Mouse (Mus musculus): Measurements from ENCODE around the gene Elf3. TPM values are rescaled to one million over a fixed set of nuclear protein-coding genes. Genes with fewer than 3 reads are reported as not detected.
"Not testable (repeated sequence)": the region's sequence is repeated elsewhere in the genome, so short reads cannot be mapped to it uniquely, and the experiment has no call there.

Elf3 gene
- total RNA-seq, 1 experiment = 13.4 TPM

- H3K9me3 ChIP-seq (ENCODE audit: control insufficient read depth, insufficient read depth, low read depth, low read length) = no peaks in the 10 kb centered on the region
- peak overlapping the region; percentile 22; the same call in 1 of the 2 replicates for H3K27ac ChIP-seq (ENCODE audit: insufficient read depth, low read depth, low read length, poor library complexity, severe bottlenecking)
- no peak for TF ChIP-seq HCFC1 (IDR thresholded peaks at IDR 0.05; ENCODE audit: borderline replicate concordance, insufficient read depth, low read length)
- TF ChIP-seq ZNF384 (IDR thresholded peaks at IDR 0.05; ENCODE audit: low read depth, low read length) = no peak
- TF ChIP-seq MAFK (IDR thresholded peaks at IDR 0.05; ENCODE audit: insufficient read depth, low read depth, low read length) = no peak
- TF ChIP-seq CHD2 (IDR thresholded peaks at IDR 0.05; ENCODE audit: low read depth, low read length) = no peak
- TF ChIP-seq ZC3H11A (IDR thresholded peaks at IDR 0.05; ENCODE audit: borderline replicate concordance, low read depth, low read length) = no peak
- H3K4me3 ChIP-seq (ENCODE audit: insufficient read depth in 1 of 2, low read depth in 1 of 2, low read length in 2 of 2, poor library complexity in 1 of 2, severe bottlenecking in 1 of 2) = no peak overlapping the region
- no peak overlapping the region for H3K9ac ChIP-seq (ENCODE audit: insufficient read depth, low read depth, low read length, poor library complexity, severe bottlenecking)
- in situ Hi-C loops (cut with MboI; ENCODE audit: low sequenced_read_pairs in 2 of 2, unreplicated experiment in 2 of 2) = no loop called here
- DNase-seq (ENCODE audit: low read depth, low spot score) = no peak
- peaks cover 35% of the 10 kb centered on the region for H3K36me3 ChIP-seq (ENCODE audit: control insufficient read depth, insufficient read depth, low read length, poor library complexity, severe bottlenecking)
- peaks cover 4 to 28% of the 10 kb centered on the region in 2 experiments for H3K4me1 ChIP-seq (ENCODE audit: control insufficient read depth in 2 of 2, insufficient read depth in 2 of 2, low read length in 2 of 2, poor library complexity in 1 of 2)
These were observed 5.5 kb downstream of the Elf3 start for GRCm38 (mm10) chr1:135252854-135253253.

DNA sequence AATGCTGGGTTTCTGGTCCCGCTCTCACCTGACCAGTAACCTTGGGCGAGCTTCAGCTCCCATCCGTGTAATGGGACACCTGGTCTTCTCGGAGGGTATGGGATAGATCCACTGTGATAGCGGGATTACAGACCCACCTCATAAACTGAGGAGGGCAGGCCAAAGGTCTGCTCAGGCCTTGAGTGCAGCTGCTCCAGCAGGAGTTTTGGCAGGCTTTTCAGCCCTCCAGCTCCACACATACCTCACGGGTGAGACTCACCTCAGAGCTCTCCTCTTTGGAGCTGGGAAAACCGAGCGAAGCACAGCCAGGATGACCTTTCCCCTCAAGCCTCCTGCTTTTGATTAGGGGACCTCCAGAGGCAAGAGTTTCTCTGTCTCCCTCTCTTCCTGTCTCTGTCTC, 7.0 kb downstream of the Elf3 start:
- Histone ChIP-seq H3K9me3 (ENCODE audit: control insufficient read depth, insufficient read depth, low read depth, low read length) (no peaks in the 10 kb centered on the region), H3K27ac (ENCODE audit: insufficient read depth, low read depth, low read length, poor library complexity, severe bottlenecking) (peak overlapping the region; percentile 63; the same call in 1 of the 2 replicates), H3K4me3 (ENCODE audit: insufficient read depth in 1 of 2, low read depth in 1 of 2, low read length in 2 of 2, poor library complexity in 1 of 2, severe bottlenecking in 1 of 2) (no peak overlapping the region), H3K36me3 (ENCODE audit: control insufficient read depth, insufficient read depth, low read length, poor library complexity, severe bottlenecking) (peaks cover 28% of the 10 kb centered on the region), H3K4me1 (ENCODE audit: control insufficient read depth in 2 of 2, insufficient read depth in 2 of 2, low read length in 2 of 2, poor library complexity in 1 of 2) (peaks cover 4 to 28% of the 10 kb centered on the region in 2 experiments), H3K9ac (ENCODE audit: insufficient read depth, low read depth, low read length, poor library complexity, severe bottlenecking) (peak overlapping the region; percentile 4; the same call in 1 of the 2 replicates)
- no peak for TF ChIP-seq ZC3H11A (IDR thresholded peaks at IDR 0.05; ENCODE audit: borderline replicate concordance, low read depth, low read length)
- no peak for TF ChIP-seq ZNF384 (IDR thresholded peaks at IDR 0.05; ENCODE audit: low read depth, low read length)
- no peak for TF ChIP-seq MAFK (IDR thresholded peaks at IDR 0.05; ENCODE audit: insufficient read depth, low read depth, low read length)
- no peak for TF ChIP-seq HCFC1 (IDR thresholded peaks at IDR 0.05; ENCODE audit: borderline replicate concordance, insufficient read depth, low read length)
- TF ChIP-seq CHD2 (IDR thresholded peaks at IDR 0.05; ENCODE audit: low read depth, low read length) = no peak
- in situ Hi-C loops (cut with MboI; ENCODE audit: low sequenced_read_pairs in 2 of 2, unreplicated experiment in 2 of 2) = no loop called here
- no peak for DNase-seq (ENCODE audit: low read depth, low spot score)

DNA sequence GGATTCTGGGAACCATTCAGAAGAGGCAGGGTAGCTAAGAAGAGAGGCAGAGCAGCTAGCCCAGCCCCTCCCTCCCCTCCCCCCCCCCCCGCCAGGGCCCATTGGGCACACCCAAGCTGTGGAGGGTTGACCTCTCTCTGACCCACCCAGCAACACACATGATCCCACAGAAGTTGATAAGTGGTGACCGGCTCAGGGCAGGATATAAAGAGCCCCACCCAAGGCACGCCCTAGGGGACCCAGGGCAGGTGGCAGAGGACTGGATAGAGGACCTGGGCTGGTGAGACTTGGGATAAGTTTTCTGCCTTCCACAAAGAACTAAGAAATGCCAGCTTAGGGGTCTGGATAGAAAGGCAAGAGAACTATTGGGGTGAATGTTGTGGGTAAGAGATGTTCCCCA, 7.7 kb downstream of the Elf3 start:
- peak overlapping the region; percentile 63; the same call in 1 of the 2 replicates for H3K27ac ChIP-seq (ENCODE audit: insufficient read depth, low read depth, low read length, poor library complexity, severe bottlenecking)
- peaks cover 4 to 28% of the 10 kb centered on the region in 2 experiments for H3K4me1 ChIP-seq (ENCODE audit: control insufficient read depth in 2 of 2, insufficient read depth in 2 of 2, low read length in 2 of 2, poor library complexity in 1 of 2)
- H3K36me3 ChIP-seq (ENCODE audit: control insufficient read depth, insufficient read depth, low read length, poor library complexity, severe bottlenecking) = peaks cover 21% of the 10 kb centered on the region
- no peaks in the 10 kb centered on the region for H3K9me3 ChIP-seq (ENCODE audit: control insufficient read depth, insufficient read depth, low read depth, low read length)
- H3K9ac ChIP-seq (ENCODE audit: insufficient read depth, low read depth, low read length, poor library complexity, severe bottlenecking) = no peak overlapping the region
- no peak for TF ChIP-seq ZNF384 (IDR thresholded peaks at IDR 0.05; ENCODE audit: low read depth, low read length)
- TF ChIP-seq CHD2 (IDR thresholded peaks at IDR 0.05; ENCODE audit: low read depth, low read length) = no peak
- in situ Hi-C loops (cut with MboI; ENCODE audit: low sequenced_read_pairs in 2 of 2, unreplicated experiment in 2 of 2) = no loop called here
- DNase-seq (ENCODE audit: low read depth, low spot score) = no peak
- no peak overlapping the region for H3K4me3 ChIP-seq (ENCODE audit: insufficient read depth in 1 of 2, low read depth in 1 of 2, low read length in 2 of 2, poor library complexity in 1 of 2, severe bottlenecking in 1 of 2)

- DNase-seq (ENCODE audit: low read depth, low spot score) = peak; percentile 69
- peaks cover 4 to 22% of the 10 kb centered on the region in 2 experiments for H3K4me1 ChIP-seq (ENCODE audit: control insufficient read depth in 2 of 2, insufficient read depth in 2 of 2, low read length in 2 of 2, poor library complexity in 1 of 2)
- no peak overlapping the region for H3K27ac ChIP-seq (ENCODE audit: insufficient read depth, low read depth, low read length, poor library complexity, severe bottlenecking)
- H3K4me3 ChIP-seq (ENCODE audit: insufficient read depth in 1 of 2, low read depth in 1 of 2, low read length in 2 of 2, poor library complexity in 1 of 2, severe bottlenecking in 1 of 2) = peak overlapping the region; percentile 42 to 49
- H3K36me3 ChIP-seq (ENCODE audit: control insufficient read depth, insufficient read depth, low read length, poor library complexity, severe bottlenecking) = no peaks in the 10 kb centered on the region
- H3K9ac ChIP-seq (ENCODE audit: insufficient read depth, low read depth, low read length, poor library complexity, severe bottlenecking) = peak overlapping the region; percentile 40; the same call in 1 of the 2 replicates
- no peaks in the 10 kb centered on the region for H3K9me3 ChIP-seq (ENCODE audit: control insufficient read depth, insufficient read depth, low read depth, low read length)
- TF ChIP-seq MAFK (IDR thresholded peaks at IDR 0.05; ENCODE audit: insufficient read depth, low read depth, low read length) = no peak
- no peak for TF ChIP-seq ZC3H11A (IDR thresholded peaks at IDR 0.05; ENCODE audit: borderline replicate concordance, low read depth, low read length)
- TF ChIP-seq HCFC1 (IDR thresholded peaks at IDR 0.05; ENCODE audit: borderline replicate concordance, insufficient read depth, low read length) = peak; percentile 84
- TF ChIP-seq ZNF384 (IDR thresholded peaks at IDR 0.05; ENCODE audit: low read depth, low read length) = no peak
- TF ChIP-seq CHD2 (IDR thresholded peaks at IDR 0.05; ENCODE audit: low read depth, low read length) = no peak
- in situ Hi-C loops (cut with MboI; ENCODE audit: low sequenced_read_pairs in 2 of 2, unreplicated experiment in 2 of 2) = no loop called here
These were observed 9.9 kb downstream of the Elf3 start for GRCm38 (mm10) chr1:135248434-135248850.

- H3K9me3 ChIP-seq (ENCODE audit: control insufficient read depth, insufficient read depth, low read depth, low read length) = no peaks in the 10 kb centered on the region
- H3K9ac ChIP-seq (ENCODE audit: insufficient read depth, low read depth, low read length, poor library complexity, severe bottlenecking) = no peak overlapping the region
- H3K4me1 ChIP-seq (ENCODE audit: control insufficient read depth in 2 of 2, insufficient read depth in 2 of 2, low read length in 2 of 2, poor library complexity in 1 of 2) = no peaks in the 10 kb centered on the region
- no peak overlapping the region for H3K4me3 ChIP-seq (ENCODE audit: insufficient read depth in 1 of 2, low read depth in 1 of 2, low read length in 2 of 2, poor library complexity in 1 of 2, severe bottlenecking in 1 of 2)
- H3K27ac ChIP-seq (ENCODE audit: insufficient read depth, low read depth, low read length, poor library complexity, severe bottlenecking) = no peak overlapping the region
- no peak for DNase-seq (ENCODE audit: low read depth, low spot score)
- no peaks in the 10 kb centered on the region for H3K36me3 ChIP-seq (ENCODE audit: control insufficient read depth, insufficient read depth, low read length, poor library complexity, severe bottlenecking)
- in situ Hi-C loops (cut with MboI; ENCODE audit: low sequenced_read_pairs in 2 of 2, unreplicated experiment in 2 of 2) = no loop called here
- TF ChIP-seq CHD2 (IDR thresholded peaks at IDR 0.05; ENCODE audit: low read depth, low read length) = no peak
- no peak for TF ChIP-seq ZC3H11A (IDR thresholded peaks at IDR 0.05; ENCODE audit: borderline replicate concordance, low read depth, low read length)
- TF ChIP-seq HCFC1 (IDR thresholded peaks at IDR 0.05; ENCODE audit: borderline replicate concordance, insufficient read depth, low read length) = no peak
- no peak for TF ChIP-seq ZNF384 (IDR thresholded peaks at IDR 0.05; ENCODE audit: low read depth, low read length)
- TF ChIP-seq MAFK (IDR thresholded peaks at IDR 0.05; ENCODE audit: insufficient read depth, low read depth, low read length) = no peak
These were observed 14.4 kb downstream of the Elf3 start for GRCm38 (mm10) chr1:135244014-135244413.

DNA sequence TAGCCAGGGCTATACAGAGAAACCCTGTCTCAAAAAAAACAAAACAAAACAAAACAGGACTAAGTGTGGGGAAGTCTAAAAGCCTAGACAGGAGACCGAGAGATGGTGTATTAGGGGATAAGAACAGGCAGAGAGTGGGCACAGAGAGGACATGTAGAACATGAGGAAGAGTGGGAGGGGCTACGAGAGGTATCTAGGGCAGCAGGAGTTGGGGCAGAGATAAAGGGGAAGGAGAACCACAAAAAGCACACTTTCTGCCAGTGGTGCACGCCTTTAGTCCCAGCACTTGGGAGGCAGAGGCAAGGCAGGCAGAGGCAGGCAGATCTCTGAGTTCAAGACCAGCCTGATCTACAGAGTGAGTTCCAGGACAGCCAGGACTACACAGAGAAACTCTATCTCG, 18.2 kb downstream of the Elf3 start:
- H3K36me3 ChIP-seq (ENCODE audit: control insufficient read depth, insufficient read depth, low read length, poor library complexity, severe bottlenecking); H3K4me1 ChIP-seq (ENCODE audit: control insufficient read depth in 2 of 2, insufficient read depth in 2 of 2, low read length in 2 of 2, poor library complexity in 1 of 2); H3K27ac ChIP-seq (ENCODE audit: insufficient read depth, low read depth, low read length, poor library complexity, severe bottlenecking); H3K9me3 ChIP-seq (ENCODE audit: control insufficient read depth, insufficient read depth, low read depth, low read length); DNase-seq (ENCODE audit: low read depth, low spot score); H3K9ac ChIP-seq (ENCODE audit: insufficient read depth, low read depth, low read length, poor library complexity, severe bottlenecking); H3K4me3 ChIP-seq (ENCODE audit: insufficient read depth in 1 of 2, low read depth in 1 of 2, low read length in 2 of 2, poor library complexity in 1 of 2, severe bottlenecking in 1 of 2); in situ Hi-C loops (cut with MboI; ENCODE audit: low sequenced_read_pairs in 2 of 2, unreplicated experiment in 2 of 2): not testable (repeated sequence)

Data from ES-E14 (cell line).